ENCODE assay signal across 10 mouse cellular contexts in genomic region chr11:100168071-100168470, GRCm38 (mm10). TPM values are rescaled to one million over a fixed set of nuclear protein-coding genes. Genes with fewer than 3 reads are reported as not detected.
DNase-seq lines count a peak whose midpoint lies in the region; ATAC-seq lines count a peak whose summit lies in the region.
"Had no signal": no experiment of that assay in that cellular context is flagged by ENCODE, and none has a peak within 500 bp of the region (broad histone marks: within the 10 kb centered on the region; RNA-seq: fewer than 3 reads in every experiment).

No protein-coding gene starts in this region.

- intact Hi-C loops in heart, postnatal 14 days (cut with DNase I) = loop anchor here (2.0 to 10.0 kb wide), 4 partner anchors 106 to 783 kb away; partner anchors contain the start of gene Krt10

- peak; percentile 22 for DNase-seq in right cerebral cortex, postnatal 14 days
- no peak for DNase-seq in right cerebral cortex, adult 2 months (ENCODE audit: low spot score in 2 of 2)
- DNase-seq in heart, postnatal 14 days = peak; percentile 40 to 61
- DNase-seq in lung, postnatal 10 days = peak; percentile 73
- DNase-seq in urinary bladder, postnatal 36 days (ENCODE audit: low spot score in 2 of 2) = peak; percentile 81 to 88
- DNase-seq in Muller cell, postnatal 12 days (ENCODE audit: inconsistent ontology term) = no peak
- DNase-seq in adipocyte (ENCODE audit: low spot score) = no peak

- ATAC-seq in inflammation-experienced regulatory T-cells, adult 6 months = no peak

RNA-seq across cellular contexts. Expression of gene Krt19, which starts 19.6 kb away (rescaled TPM):
- 10 to 100 TPM; 12.9 to 17.4 TPM for total RNA-seq in heart, postnatal 14 days (2021)
- polyA plus RNA-seq in inflammation-experienced regulatory T-cells, adult 6 months (2017; shearing (Covaris generic)) = not detected
- polyA plus RNA-seq: erythroblast, embryonic 14.5 days had no signal

RNA-seq across cellular contexts. Expression of gene Krt9, which starts 25.0 kb away (rescaled TPM):
- not detected for total RNA-seq in heart, postnatal 14 days (2021)
- polyA plus RNA-seq in inflammation-experienced regulatory T-cells, adult 6 months (2017; shearing (Covaris generic)) = not detected
- polyA plus RNA-seq: erythroblast, embryonic 14.5 days; liver, embryonic 14.5 days had no signal

RNA-seq across cellular contexts. Expression of gene Krt15, which starts 32.3 kb away (rescaled TPM):
- total RNA-seq in heart, postnatal 14 days (2021) = under 1 TPM in 1 of 2 experiments, not detected in 1; 0.57 TPM
- not detected for polyA plus RNA-seq in inflammation-experienced regulatory T-cells, adult 6 months (2017; shearing (Covaris generic))

RNA-seq across cellular contexts. Expression of gene Krt14, which starts 39.3 kb away (rescaled TPM):
- total RNA-seq in heart, postnatal 14 days (2021) = 1 to 10 TPM; 1.3 to 1.6 TPM
- polyA plus RNA-seq in inflammation-experienced regulatory T-cells, adult 6 months (2017; shearing (Covaris generic)) = not detected

RNA-seq across cellular contexts. Expression of gene Krt13, which starts 46.7 kb away (rescaled TPM):
- not detected for total RNA-seq in heart, postnatal 14 days (2021)
- not detected for polyA plus RNA-seq in inflammation-experienced regulatory T-cells, adult 6 months (2017; shearing (Covaris generic))
- polyA plus RNA-seq: erythroblast, embryonic 14.5 days had no signal

Comparison
In these comparisons a context has a peak if more than half of its experiments do, and no peak if none do; other contexts are left out.
1. DNase-seq: peak in right cerebral cortex, postnatal 14 days (single experiment), heart, postnatal 14 days (2 of 2), lung, postnatal 10 days (single experiment) and urinary bladder, postnatal 36 days (2 of 2); none in right cerebral cortex, adult 2 months (0 of 2), Muller cell, postnatal 12 days (single experiment) and adipocyte (single experiment).